Mouse (Mus musculus) megakaryocyte, embryonic 14.5 days (primary cell): ENCODE measurements around the gene Dnajc13.

Source experiments
- FLI1 ChIP-seq: IDR thresholded peaks from 2 replicates; pipeline ENCODE4 v1.6.1; 2012; ENCODE audit warnings: low read length, inconsistent platforms, mixed read lengths
- GATA1 ChIP-seq: IDR thresholded peaks from 3 replicates; pipeline ENCODE4 v1.6.1; 2012; ENCODE audit warnings: mixed read lengths, low read length, inconsistent platforms, borderline replicate concordance

DNA sequence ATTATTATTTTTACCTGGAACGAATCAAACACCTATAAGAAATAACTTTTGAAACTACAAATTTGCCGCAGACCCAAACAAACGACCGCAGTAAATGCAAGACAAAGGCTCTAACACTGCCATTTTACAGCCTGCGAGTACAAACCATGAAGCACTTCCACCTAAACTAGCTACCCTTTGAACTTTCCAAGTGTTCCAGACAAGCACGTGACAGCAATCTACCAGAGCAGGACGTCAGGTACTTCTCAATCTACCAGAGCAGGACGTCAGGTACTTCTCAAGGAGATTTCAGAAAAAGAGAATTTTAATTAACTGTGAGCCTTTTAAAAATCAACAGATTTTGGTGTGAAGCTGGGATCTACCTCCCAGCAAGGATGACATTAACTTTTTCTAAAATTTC, 11.6 kb downstream of the Dnajc13 start:
- TF ChIP-seq FLI1 = no peak
- no peak for TF ChIP-seq GATA1
